In genomic region chr8:82296256-82296655, GRCm38 (mm10) we compare ENCODE assay signal across 20 mouse cellular contexts.
A peak's percentile ranks its signal among the peaks of the same experiment; 100 is the strongest.
DNase-seq lines count a peak whose midpoint lies in the region; TF ChIP-seq lines count a peak whose summit lies in the region.
"Had no signal": no experiment of that assay in that cellular context is flagged by ENCODE, and none has a peak within 500 bp of the region (broad histone marks: within the 10 kb centered on the region; RNA-seq: fewer than 3 reads in every experiment).

No protein-coding gene starts in this region.

- H3K4me3 ChIP-seq in myocyte = no peak overlapping the region
- H3K4me3 ChIP-seq: heart, embryonic 12.5 days; heart, embryonic 15.5 days; hindbrain, embryonic 12.5 days; hindbrain, embryonic 15.5 days had no signal

- DNase-seq in heart, postnatal 10 days = peak; percentile 2 to 3
- DNase-seq in heart, postnatal 4 days = no peak
- DNase-seq in NIH3T3 (ENCODE audit: low read depth) = peak; percentile 60
- DNase-seq in cerebellum, postnatal 36 days = no peak
- DNase-seq in layer of hippocampus, adult 11-12 months (ENCODE audit: low spot score) = no peak
- DNase-seq: adrenal gland, adult 8-10 months; adrenal gland, postnatal 25 days; cerebellum, adult 18-20 months; cerebellum, adult 9-11 months; cerebellum, postnatal 25 days; forebrain, postnatal 0 days; gastrocnemius, postnatal 25 days; heart, adult 18-20 months; heart, postnatal 14 days; kidney, adult 2 months had no signal

- H3K27me3 ChIP-seq in myocyte (ENCODE audit: control insufficient read depth, insufficient read depth, insufficient read length) = no peaks in the 10 kb centered on the region
- H3K27me3 ChIP-seq: heart, embryonic 12.5 days; heart, embryonic 15.5 days; hindbrain, embryonic 12.5 days; hindbrain, embryonic 15.5 days had no signal

- intact Hi-C loops in heart, postnatal 10 days (cut with DNase I) = no loop called here

- no peaks in the 10 kb centered on the region for H3K36me3 ChIP-seq in myocyte (ENCODE audit: control insufficient read depth, insufficient read depth)
- H3K36me3 ChIP-seq: heart, embryonic 12.5 days; heart, embryonic 15.5 days; hindbrain, embryonic 12.5 days; hindbrain, embryonic 15.5 days had no signal

- no peak overlapping the region for H3ac ChIP-seq in myocyte (ENCODE audit: control insufficient read depth, insufficient read length)

- H3K79me2 ChIP-seq in myocyte (ENCODE audit: control insufficient read depth, insufficient read depth) = no peaks in the 10 kb centered on the region

- TF ChIP-seq POLR2A in myocyte (IDR thresholded peaks at IDR 0.05; ENCODE audit: insufficient read length, low read depth) = no peak

- no peak overlapping the region for H3K4me2 ChIP-seq in myocyte (ENCODE audit: low read depth)
- H3K4me2 ChIP-seq: heart, embryonic 12.5 days; heart, embryonic 15.5 days; hindbrain, embryonic 12.5 days; hindbrain, embryonic 15.5 days had no signal

TF ChIP-seq in myocyte, 11 proteins besides CTCF, POLR2A, EP300 and RAD21:
- TF ChIP-seq MYOD1 (IDR thresholded peaks at IDR 0.05; ENCODE audit: control insufficient read depth in 1 of 3, insufficient read length in 2 of 3, low read depth in 2 of 3) = peak in 2 of 3 experiments; percentile 65 to 80
- no peak for TF ChIP-seq USF1 (IDR thresholded peaks at IDR 0.05; ENCODE audit: low read depth)
- TF ChIP-seq SRF (IDR thresholded peaks at IDR 0.05; ENCODE audit: control insufficient read depth, insufficient read length, low read depth) = no peak
- no peak for TF ChIP-seq TCF12 (IDR thresholded peaks at IDR 0.05; ENCODE audit: insufficient read depth, poor library complexity, severe bottlenecking)
- peak in 1 of 3 experiments; percentile 30 for TF ChIP-seq MYOG (IDR thresholded peaks at IDR 0.05; ENCODE audit: control insufficient read depth in 1 of 3, insufficient read depth in 1 of 3, insufficient read length in 2 of 3, low read depth in 2 of 3)

Comparison
In these comparisons a context has a peak if more than half of its experiments do, and no peak if none do; other contexts are left out.
1. DNase-seq: peak in heart, postnatal 10 days (2 of 2) and NIH3T3 (single experiment); none in heart, postnatal 4 days (single experiment), cerebellum, postnatal 36 days (0 of 2) and layer of hippocampus, adult 11-12 months (single experiment).